Mouse (Mus musculus) CH12.LX (cell line): Measurements from ENCODE around the gene Zbtb38.

Source experiments
- CTCF ChIP-seq, 2 experiments: IDR thresholded peaks in 1 of 2; conservative IDR thresholded peaks in 1 of 2; 2 replicates each; pipeline ENCODE4 v1.5.1; 2011 to 2012; ENCODE audit warnings: low read depth in 2 of 2, low read length in 2 of 2, improper control_type of control experiment in 1 of 2, inconsistent platforms in 1 of 2, mild to moderate bottlenecking in 1 of 2, moderate library complexity in 1 of 2
- ZMIZ1 ChIP-seq: IDR thresholded peaks from 2 replicates; pipeline ENCODE4 v1.6.1; 2012; ENCODE audit warnings: low read depth, mild to moderate bottlenecking, inconsistent platforms, low read length, improper control_type of control experiment

GRCm38 (mm10) chr9:96731039-96731895, 21.4 kb downstream of the Zbtb38 start:
- no peak for TF ChIP-seq ZMIZ1
- no peak for TF ChIP-seq CTCF (conservative IDR thresholded peaks at IDR 0.05 in 1 of 2, IDR thresholded peaks at IDR 0.05 in 1 of 2; ENCODE audit: low read depth in 2 of 2, low read length in 2 of 2)
